Mouse (Mus musculus) lung, embryonic 16.5 days (tissue): ENCODE results near the gene Pik3r2. TPM values are rescaled to one million over a fixed set of nuclear protein-coding genes. Genes with fewer than 3 reads are reported as not detected.

Source experiments
- ATAC-seq: fragments of 200-750 bp; cut with Nextera tagmentation; 2 replicates; pipeline ENCODE4 v1.8.0; 2017; ENCODE audit warnings: low read depth, mild to moderate bottlenecking, moderate library complexity
- H3K27ac ChIP-seq: fragments of 300-500 bp; sonication (generic); 2 replicates; pipeline ENCODE4 v1.5.1; 2014; ENCODE audit warnings: mild to moderate bottlenecking, control low read depth, low read length
- H3K27me3 ChIP-seq: fragments of 300-500 bp; sonication (generic); 2 replicates; pipeline ENCODE4 v1.6.1; 2014; ENCODE audit warnings: low read depth, low read length, mixed read lengths; ENCODE audit not compliant: control insufficient read depth, insufficient read depth
- H3K36me3 ChIP-seq: fragments of 300-500 bp; sonication (generic); 2 replicates; pipeline ENCODE4 v1.6.1; 2014; ENCODE audit warnings: low read length; ENCODE audit not compliant: control insufficient read depth, insufficient read depth
- H3K4me1 ChIP-seq: fragments of 300-500 bp; sonication (generic); replicated peaks from 2 replicates; pipeline ENCODE4 v1.6.1; 2014; ENCODE audit warnings: low read length, mixed read lengths; ENCODE audit not compliant: control insufficient read depth, insufficient read depth
- H3K4me2 ChIP-seq: fragments of 300-500 bp; sonication (generic); 2 replicates; pipeline ENCODE4 v1.6.1; 2014; ENCODE audit warnings: low read depth, low read length, control low read depth
- H3K4me3 ChIP-seq: fragments of 300-500 bp; sonication (generic); 2 replicates; pipeline ENCODE4 v1.5.1; 2014; ENCODE audit warnings: mild to moderate bottlenecking, low read length, control low read depth
- H3K9ac ChIP-seq: fragments of 300-500 bp; sonication (generic); 2 replicates; pipeline ENCODE4 v1.6.1; 2014; ENCODE audit warnings: low read length, control low read depth
- H3K9me3 ChIP-seq: fragments of 300-500 bp; sonication (generic); 2 replicates; pipeline ENCODE4 v1.6.1; 2016; ENCODE audit warnings: low read length; ENCODE audit not compliant: control insufficient read depth
- WGBS: fragments of 180-500 bp; shearing (Covaris S2); extraction: QIAGEN DNeasy Blood & Tissue Kit; methylation state at CpG from one replicate; pipeline ENCODE4 v1.1.7; 2014; 5-methylcytosine and 5-hydroxymethylcytosine counted together
- polyA plus RNA-seq: library from polyadenylated mRNA; unstranded; fragments of >200 nt; fragmentation: Nextera tagmentation; extraction: Ambion mirVana; gene quantifications from 2 replicates; pipeline ENCODE4 v1.2.1, GENCODE M21; 2015

Pik3r2 gene
- polyA plus RNA-seq, 1 experiment from 2014 or later = 56.8 TPM

- ATAC-seq = no peak
- H3K9ac ChIP-seq = no peak overlapping the region
- H3K9me3 ChIP-seq = no peaks in the 10 kb centered on the region
- H3K4me3 ChIP-seq = no peak overlapping the region
- 89% methylated on average over 25 of the region's 25 CpGs for WGBS
- no peaks in the 10 kb centered on the region for H3K27me3 ChIP-seq
- H3K4me2 ChIP-seq = no peak overlapping the region
- no peak overlapping the region for H3K27ac ChIP-seq
- H3K4me1 ChIP-seq = peaks cover 14% of the 10 kb centered on the region
- peaks cover 32% of the 10 kb centered on the region for H3K36me3 ChIP-seq
These were observed 10.0 kb upstream of the Pik3r2 start for GRCm38 (mm10) chr8:70786291-70787050.

DNA sequence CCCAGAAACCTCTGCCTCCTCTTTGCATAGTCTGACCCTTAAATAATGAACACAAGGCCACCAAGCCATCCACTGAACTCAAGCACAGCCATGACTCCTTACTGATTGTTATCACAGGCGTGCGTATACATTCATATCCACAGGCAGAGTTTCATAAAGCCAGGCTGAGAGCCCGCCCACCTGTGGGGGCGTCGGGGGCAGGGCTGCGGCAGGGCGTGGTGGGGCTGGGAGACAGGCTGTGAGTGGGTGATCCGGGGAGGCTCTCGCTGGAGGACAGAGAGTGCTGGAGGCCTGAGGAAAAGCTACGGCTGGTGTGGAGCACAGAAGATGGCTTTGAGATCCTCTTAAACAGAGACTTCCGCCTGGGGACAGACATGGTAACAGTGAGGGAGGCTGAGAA, 3.6 kb upstream of the Pik3r2 start:
- Histone ChIP-seq H3K36me3 (peaks cover 34% of the 10 kb centered on the region), H3K4me1 (peaks cover 17% of the 10 kb centered on the region), H3K27me3 (no peaks in the 10 kb centered on the region), H3K9me3 (no peaks in the 10 kb centered on the region), H3K4me2 (no peak overlapping the region), H3K9ac (no peak overlapping the region), H3K4me3 (no peak overlapping the region), H3K27ac (no peak overlapping the region)
- ATAC-seq = no peak
- WGBS = 70% methylated on average over 11 of the region's 11 CpGs

- peaks cover 31% of the 10 kb centered on the region for H3K36me3 ChIP-seq
- ATAC-seq = no peak; the same call in 1 of the 2 replicates
- H3K9me3 ChIP-seq = no peaks in the 10 kb centered on the region
- peak overlapping the region; percentile 97 for H3K4me2 ChIP-seq
- H3K27me3 ChIP-seq = no peaks in the 10 kb centered on the region
- peak overlapping the region; percentile 99 for H3K9ac ChIP-seq
- H3K4me3 ChIP-seq = peak overlapping the region; percentile 91
- WGBS = 3% methylated on average over 34 of the region's 34 CpGs
- peak overlapping the region; percentile 73 for H3K27ac ChIP-seq
- peaks cover 45% of the 10 kb centered on the region for H3K4me1 ChIP-seq
These were observed 540 bp downstream of the Pik3r2 start for GRCm38 (mm10) chr8:70775851-70776495.

DNA sequence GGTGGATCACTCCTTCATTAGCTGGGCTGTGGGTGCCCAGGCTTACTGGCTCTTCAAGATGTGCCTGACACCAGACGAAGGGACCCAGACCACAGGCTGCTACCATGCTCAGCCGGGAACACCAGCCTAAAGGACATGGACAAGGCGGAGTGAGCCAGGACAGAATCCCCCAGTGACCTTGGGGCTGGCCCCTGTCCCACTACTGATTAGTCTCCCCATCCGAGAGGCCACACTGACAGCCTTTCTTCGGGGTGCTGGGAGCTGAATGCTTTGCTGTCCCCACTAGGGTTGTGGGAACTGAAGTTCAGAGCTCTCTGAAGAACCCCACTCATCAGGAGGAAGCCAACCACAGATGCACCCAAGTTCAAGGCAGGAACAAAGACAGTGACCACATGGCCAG, 1.3 kb downstream of the Pik3r2 start:
- peak overlapping the region; percentile 99 for H3K9ac ChIP-seq
- H3K4me1 ChIP-seq = peaks cover 45% of the 10 kb centered on the region
- WGBS = 89% methylated on average over 5 of the region's 5 CpGs
- peak overlapping the region; percentile 97 for H3K4me2 ChIP-seq
- peak overlapping the region; percentile 91 for H3K4me3 ChIP-seq
- no peaks in the 10 kb centered on the region for H3K27me3 ChIP-seq
- no peak for ATAC-seq
- no peaks in the 10 kb centered on the region for H3K9me3 ChIP-seq
- peaks cover 31% of the 10 kb centered on the region for H3K36me3 ChIP-seq
- H3K27ac ChIP-seq = no peak overlapping the region

DNA sequence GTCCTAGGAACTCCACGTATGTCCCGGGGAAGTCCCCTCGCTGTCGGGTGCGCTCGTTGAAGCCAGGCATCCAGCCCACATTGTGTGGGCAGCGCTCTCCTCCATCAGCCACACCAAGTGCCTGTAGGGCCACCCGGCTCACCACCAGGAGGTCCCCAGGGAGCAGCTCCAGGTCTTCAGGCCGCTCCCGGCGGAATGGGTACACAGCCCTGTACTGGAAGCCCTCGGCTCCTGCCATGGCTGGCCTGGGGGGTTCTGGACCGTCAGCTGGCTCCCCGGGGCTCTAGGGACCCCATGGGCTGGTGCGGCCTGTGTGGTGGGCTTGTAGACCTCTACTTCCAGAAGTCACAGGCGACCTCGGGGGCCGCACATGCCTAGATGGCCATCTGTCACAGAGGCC, 1.8 kb downstream of the Pik3r2 start:
- Histone ChIP-seq H3K27ac (peak overlapping the region; percentile 74), H3K4me3 (no peak overlapping the region), H3K4me1 (peaks cover 45% of the 10 kb centered on the region), H3K9me3 (no peaks in the 10 kb centered on the region), H3K36me3 (peaks cover 29% of the 10 kb centered on the region), H3K9ac (peak overlapping the region; percentile 99), H3K27me3 (no peaks in the 10 kb centered on the region), H3K4me2 (no peak overlapping the region)
- ATAC-seq = no peak
- 93% methylated on average over 18 of the region's 18 CpGs for WGBS

- H3K9me3 ChIP-seq = no peaks in the 10 kb centered on the region
- H3K27ac ChIP-seq = peak overlapping the region; percentile 74
- 0 out of 2 replicates have a peak overlapping the region, but pooled peaks have one; percentile 5 for H3K4me2 ChIP-seq
- H3K9ac ChIP-seq = peak overlapping the region; percentile 47
- no peaks in the 10 kb centered on the region for H3K27me3 ChIP-seq
- H3K36me3 ChIP-seq = peaks cover 21% of the 10 kb centered on the region
- peaks cover 45% of the 10 kb centered on the region for H3K4me1 ChIP-seq
- peak; percentile 53 for ATAC-seq
- 21% methylated on average over 9 of the region's 9 CpGs for WGBS
- no peak overlapping the region for H3K4me3 ChIP-seq
These were observed 2.7 kb downstream of the Pik3r2 start for GRCm38 (mm10) chr8:70773833-70774232.

GRCm38 (mm10) chr8:70773410-70773809, 3.1 kb downstream of the Pik3r2 start:
- peak overlapping the region; percentile 5; the same call in 1 of the 2 replicates for H3K4me2 ChIP-seq
- peak overlapping the region; percentile 74 for H3K27ac ChIP-seq
- WGBS = 62% methylated on average over 5 of the region's 5 CpGs

DNA sequence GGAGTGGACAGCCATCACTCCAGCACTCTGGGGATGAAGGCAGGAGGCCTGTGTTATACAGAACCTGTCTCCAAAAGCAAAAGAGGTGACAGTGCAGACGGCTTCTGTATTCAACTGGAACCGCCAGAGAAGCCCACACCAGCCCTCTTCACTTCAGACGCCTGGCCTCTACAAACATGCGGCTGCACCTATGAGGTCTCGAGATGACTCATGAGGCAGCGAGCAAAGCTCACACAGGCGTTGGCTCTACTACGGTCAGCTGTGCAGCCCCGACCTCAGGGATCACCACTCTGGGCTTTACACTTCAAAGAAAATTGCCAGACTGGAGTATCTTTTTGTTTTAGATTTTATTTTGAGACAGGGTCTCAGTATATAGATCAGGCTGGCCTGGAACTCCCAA, 3.6 kb downstream of the Pik3r2 start:
- 76% methylated on average over 9 of the region's 9 CpGs for WGBS
- no peaks in the 10 kb centered on the region for H3K27me3 ChIP-seq
- no peak overlapping the region for H3K4me2 ChIP-seq
- H3K27ac ChIP-seq = peak overlapping the region; percentile 74
- peaks cover 41% of the 10 kb centered on the region for H3K4me1 ChIP-seq
- H3K9me3 ChIP-seq = no peaks in the 10 kb centered on the region
- H3K9ac ChIP-seq = peak overlapping the region; percentile 9; the same call in 1 of the 2 replicates
- peaks cover 23% of the 10 kb centered on the region for H3K36me3 ChIP-seq
- no peak for ATAC-seq
- H3K4me3 ChIP-seq = no peak overlapping the region

More at GRCm38 (mm10) chr8:70773410-70773809, 3.1 kb downstream of the Pik3r2 start:
- ATAC-seq = no peak
- Histone ChIP-seq H3K4me3 (no peak overlapping the region), H3K27me3 (no peaks in the 10 kb centered on the region), H3K36me3 (peaks cover 22% of the 10 kb centered on the region), H3K4me1 (peaks cover 45% of the 10 kb centered on the region), H3K9ac (0 out of 2 replicates have a peak overlapping the region, but pooled peaks have one; percentile 1), H3K9me3 (no peaks in the 10 kb centered on the region)

DNA sequence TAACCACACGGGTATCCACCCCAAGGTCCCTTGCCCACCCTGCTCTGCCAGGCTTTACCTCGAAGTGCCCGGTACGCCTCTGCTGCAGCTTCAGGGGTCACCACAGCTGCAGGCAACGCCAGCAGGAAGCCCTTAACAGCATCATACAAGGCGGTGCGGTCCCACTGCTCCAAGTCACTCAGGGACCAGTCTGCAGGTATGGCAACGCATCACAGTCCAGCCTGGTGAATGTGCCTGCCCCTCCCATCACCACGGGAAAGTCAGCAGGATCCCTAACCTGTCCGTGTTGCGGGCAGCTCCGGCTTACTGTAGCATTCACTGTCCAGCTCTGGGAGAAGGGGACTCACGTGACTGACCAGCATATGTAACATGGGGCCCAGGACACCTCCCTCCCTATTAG, 4.4 kb downstream of the Pik3r2 start:
- Histone ChIP-seq H3K9me3 (no peaks in the 10 kb centered on the region), H3K9ac (no peak overlapping the region; the same call in 1 of the 2 replicates), H3K27me3 (no peaks in the 10 kb centered on the region), H3K36me3 (peaks cover 23% of the 10 kb centered on the region), H3K4me1 (peaks cover 37% of the 10 kb centered on the region), H3K4me3 (no peak overlapping the region), H3K27ac (no peak overlapping the region), H3K4me2 (no peak overlapping the region)
- no peak for ATAC-seq
- 91% methylated on average over 13 of the region's 13 CpGs for WGBS
